Mouse (Mus musculus): ENCODE data around the gene Eras. TPM values are rescaled to one million over a fixed set of nuclear protein-coding genes. Genes with fewer than 3 reads are reported as not detected.
A peak's percentile ranks its signal among the peaks of the same experiment; 100 is the strongest.
"Not testable (repeated sequence)": the region's sequence is repeated elsewhere in the genome, so short reads cannot be mapped to it uniquely, and the experiment has no call there.

Gene Eras
- total RNA-seq, 2 experiments from 2014 or later: not detected

DNA sequence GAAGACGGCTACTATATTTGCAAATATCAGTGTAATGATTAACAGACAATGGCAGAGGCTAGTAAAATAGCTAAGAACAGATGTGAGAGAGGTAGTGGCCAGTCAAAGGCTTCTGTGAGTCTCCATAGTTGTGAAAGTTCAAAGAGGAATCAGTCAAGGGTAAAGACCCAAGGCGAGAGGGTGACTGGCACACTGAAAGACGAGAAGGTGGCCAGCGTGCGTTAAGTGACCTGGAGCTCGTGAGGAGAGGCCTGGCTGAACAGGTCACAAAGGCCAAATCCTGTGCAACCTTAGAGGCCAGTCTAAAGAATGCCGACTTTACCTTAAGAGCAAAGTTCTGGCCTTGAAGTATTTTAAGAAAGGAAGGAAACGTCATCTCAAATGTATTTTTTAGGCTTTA is 17.2 kb upstream of the Eras start:
- Histone ChIP-seq H3K4me3 (no peak overlapping the region), H3K27ac (no peak overlapping the region)
- no peak for DNase-seq (ENCODE audit: low spot score in 2 of 2)
- TF ChIP-seq CTCF (conservative IDR thresholded peaks at IDR 0.05): no peak

DNA sequence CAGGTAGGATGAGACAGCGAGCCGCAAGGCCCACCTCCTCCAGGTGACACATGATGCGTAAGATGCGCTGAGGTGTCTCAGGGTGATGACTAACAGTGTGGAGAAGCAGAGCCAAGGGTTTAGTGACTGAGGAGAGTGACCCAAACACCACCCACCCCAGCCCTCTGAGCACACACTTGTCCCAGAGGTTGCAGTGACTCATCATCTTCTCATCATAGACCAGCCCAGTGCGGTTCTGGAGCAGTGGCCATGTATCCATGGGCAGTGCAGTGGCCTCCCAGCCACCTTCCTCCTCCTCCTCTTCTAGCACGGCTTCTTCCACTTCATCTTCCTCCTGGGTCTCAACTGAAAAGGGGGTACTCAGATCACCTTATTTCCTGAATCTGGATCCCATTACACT is 9.3 kb upstream of the Eras start:
- TF ChIP-seq CTCF (conservative IDR thresholded peaks at IDR 0.05): no peak
- Histone ChIP-seq H3K27ac (no peak overlapping the region), H3K4me3 (no peak overlapping the region)
- DNase-seq (ENCODE audit: low spot score in 2 of 2): no peak

DNA sequence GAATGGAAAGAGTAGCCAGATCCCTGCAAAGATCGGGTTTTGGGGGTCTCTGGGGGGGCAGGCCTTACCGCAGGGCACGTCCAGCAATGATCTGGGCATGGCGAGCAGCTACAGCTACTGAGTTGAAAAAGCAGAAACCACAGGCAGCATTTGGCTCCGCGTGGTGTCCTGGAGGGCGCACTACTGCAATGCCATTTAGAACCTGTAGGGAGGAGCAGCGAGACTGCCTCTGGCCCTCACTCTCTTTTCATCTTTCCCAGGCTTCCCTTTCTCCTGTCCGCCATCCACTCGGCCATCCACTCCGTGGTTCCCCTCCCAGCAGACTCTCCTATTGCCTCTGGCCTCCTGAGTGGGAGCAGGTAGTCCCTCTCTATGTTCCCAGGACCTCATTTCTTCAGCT is 8.5 kb upstream of the Eras start:
- no peak overlapping the region for H3K27ac ChIP-seq
- TF ChIP-seq CTCF (conservative IDR thresholded peaks at IDR 0.05): peak; percentile 52
- no peak for DNase-seq (ENCODE audit: low spot score in 2 of 2)
- no peak overlapping the region for H3K4me3 ChIP-seq

DNA sequence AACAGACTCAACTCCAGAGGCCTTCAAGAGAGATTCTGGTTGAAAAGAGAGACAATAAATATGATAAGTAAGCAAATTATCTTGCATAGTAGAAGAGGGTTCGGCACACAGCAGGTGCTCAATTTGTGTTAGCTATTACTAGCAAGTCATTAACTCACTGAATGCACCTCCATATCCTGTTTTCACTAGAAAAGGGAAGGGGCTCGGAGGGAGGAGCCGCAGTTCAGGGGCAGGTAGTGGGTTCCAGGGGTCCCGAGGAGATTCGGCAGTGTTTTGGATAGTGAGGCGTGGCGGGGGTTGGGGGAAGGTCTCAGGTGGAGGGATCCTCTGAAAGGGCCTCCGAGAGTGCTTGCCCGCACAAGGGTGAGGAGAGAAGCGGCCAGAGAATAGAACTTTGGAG is 1.3 kb downstream of the Eras start:
- no peak overlapping the region for H3K4me3 ChIP-seq
- DNase-seq (ENCODE audit: low spot score in 2 of 2): no peak
- TF ChIP-seq CTCF (conservative IDR thresholded peaks at IDR 0.05): no peak
- H3K27ac ChIP-seq: no peak overlapping the region

DNA sequence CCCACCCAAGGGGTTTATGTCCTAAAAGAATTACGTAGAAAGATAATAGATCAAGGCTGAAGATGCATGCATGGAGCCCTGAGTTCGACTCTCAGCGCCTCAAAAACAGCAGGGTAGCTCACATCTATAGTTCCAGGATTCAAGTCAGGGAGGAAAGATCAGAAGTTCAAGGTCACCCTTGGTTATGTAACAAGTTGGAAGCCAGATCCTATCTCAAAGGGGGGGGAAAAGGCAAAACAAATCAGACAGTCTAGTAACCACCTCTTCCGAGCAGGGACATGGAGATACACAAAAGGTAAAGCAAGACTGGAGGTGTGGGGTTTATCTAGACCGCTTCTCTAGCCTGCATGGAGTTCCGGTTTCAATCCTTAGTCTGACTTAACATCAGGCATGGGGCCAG is 2.1 kb downstream of the Eras start:
- no peak for TF ChIP-seq CTCF (conservative IDR thresholded peaks at IDR 0.05)
- H3K27ac ChIP-seq: no peak overlapping the region
- no peak overlapping the region for H3K4me3 ChIP-seq
- DNase-seq (ENCODE audit: low spot score in 2 of 2): no peak

DNA sequence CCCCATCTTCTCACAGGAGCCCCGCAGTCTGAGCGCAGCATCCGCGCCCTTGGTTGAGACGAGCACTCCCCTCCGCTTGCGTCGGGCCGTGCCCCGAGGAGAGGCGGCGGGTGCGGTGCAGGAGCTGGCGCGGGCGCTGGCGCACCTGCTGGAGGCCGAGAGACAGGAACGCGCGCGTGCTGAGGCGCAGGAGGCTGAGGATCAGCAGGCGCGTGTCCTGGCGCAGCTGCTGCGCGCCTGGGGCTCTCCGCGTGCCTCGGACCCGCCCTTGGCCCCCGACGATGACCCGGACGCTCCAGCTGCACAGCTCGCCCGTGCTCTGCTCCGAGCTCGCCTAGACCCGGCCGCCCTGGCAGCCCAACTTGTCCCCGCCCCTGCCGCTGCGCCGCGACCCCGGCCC is 6.4 kb downstream of the Eras start:
- DNase-seq (ENCODE audit: low spot score in 2 of 2): no peak
- Histone ChIP-seq H3K27ac (peak overlapping the region; percentile 39; the same call in 1 of the 2 replicates), H3K4me3 (peak overlapping the region; percentile 60)
- no peak for TF ChIP-seq CTCF (conservative IDR thresholded peaks at IDR 0.05)

DNA sequence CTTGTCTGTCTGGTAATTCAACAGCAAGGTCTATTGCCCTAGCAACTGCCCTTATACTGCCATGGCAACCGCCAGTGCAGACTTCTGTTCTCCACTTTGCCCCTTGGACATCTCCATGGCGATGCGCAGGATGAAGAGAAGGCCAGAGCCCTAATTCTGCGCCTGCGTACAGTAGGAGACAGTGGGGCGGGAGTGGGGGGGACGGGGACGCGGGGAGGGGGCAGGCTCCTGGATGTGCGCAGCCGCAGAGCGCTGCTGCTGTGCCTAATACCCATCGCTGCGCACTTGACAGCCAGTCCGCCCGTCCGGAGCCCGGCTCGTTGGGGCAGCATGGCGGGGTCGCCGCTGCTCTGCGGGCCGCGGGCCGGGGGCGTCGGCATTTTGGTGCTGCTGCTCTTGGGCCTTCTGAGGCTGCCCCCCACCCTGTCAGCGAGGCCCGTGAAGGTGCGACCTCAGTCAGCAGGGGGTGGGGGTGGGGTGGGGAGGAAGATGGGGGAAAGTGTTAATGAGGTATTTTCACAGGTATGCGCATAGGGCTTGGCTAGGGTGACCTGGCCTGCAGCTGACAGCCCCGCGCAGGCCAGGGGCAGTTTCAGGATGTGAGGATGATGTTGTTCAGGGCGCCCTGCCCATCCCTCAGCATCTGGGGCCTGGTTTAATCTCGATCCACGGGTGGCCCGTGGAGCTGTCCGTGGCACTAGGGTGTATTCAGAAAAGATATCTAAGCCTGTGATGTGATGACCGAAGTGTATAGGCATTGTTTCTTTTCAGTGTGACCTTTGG is 8.6 kb downstream of the Eras start, which contains the start of gene Pcsk1n:
Gene Pcsk1n (plus strand): TSS at position 222 of the 783 bp plus-strand sequence.
- no peak for TF ChIP-seq CTCF (conservative IDR thresholded peaks at IDR 0.05)
- Histone ChIP-seq H3K27ac (peak within 1 kb of the TSS; percentile 87), H3K4me3 (peak within 1 kb of the TSS; percentile 60)
- DNase-seq (ENCODE audit: low spot score in 2 of 2): peak; percentile 37 to 50

DNA sequence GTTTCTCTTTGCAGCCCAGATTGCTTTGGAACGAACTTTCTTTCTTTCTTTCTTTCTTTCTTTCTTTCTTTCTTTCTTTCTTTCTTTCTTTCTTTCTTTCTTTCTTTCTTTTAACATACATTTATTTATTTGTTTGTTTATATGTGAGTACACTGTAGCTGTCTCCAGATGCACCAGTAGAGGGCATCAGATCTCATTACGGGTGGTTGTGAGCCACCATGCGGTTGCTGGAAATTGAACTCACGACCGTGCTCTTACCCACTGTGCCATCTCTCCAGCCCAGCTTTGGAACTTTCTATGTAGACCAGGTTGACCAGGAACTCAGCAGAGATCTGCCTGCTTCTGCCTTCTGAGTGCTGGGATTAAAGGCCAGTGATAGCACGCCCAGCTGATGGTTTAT is 10.4 kb downstream of the Eras start:
- H3K4me3 ChIP-seq; DNase-seq (ENCODE audit: low spot score in 2 of 2); H3K27ac ChIP-seq: not testable (repeated sequence)
- TF ChIP-seq CTCF (conservative IDR thresholded peaks at IDR 0.05): peak; percentile 32; the same call in 1 of the 2 replicates

DNA sequence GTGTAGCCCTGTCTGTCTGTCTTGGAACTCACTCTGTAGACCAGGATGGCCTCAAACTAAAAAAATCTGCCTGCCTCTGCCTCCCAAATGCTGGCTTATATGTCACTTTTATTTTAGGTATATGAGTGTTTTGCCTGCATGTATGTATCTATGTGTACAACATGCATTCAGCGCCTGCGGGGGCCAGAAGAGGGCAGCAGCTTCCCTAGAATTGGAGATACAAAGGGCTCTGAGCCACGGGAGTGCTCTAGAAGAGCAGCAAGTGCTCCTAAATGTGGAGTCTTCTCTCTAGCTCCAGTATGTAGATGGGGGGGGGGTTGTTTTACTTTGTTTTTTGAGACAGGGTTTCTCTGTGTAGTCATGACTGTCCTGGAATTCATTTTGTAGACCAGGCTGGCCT is 12.7 kb downstream of the Eras start:
- peak; percentile 59 for TF ChIP-seq CTCF (conservative IDR thresholded peaks at IDR 0.05)
- not testable (repeated sequence) for H3K4me3 ChIP-seq; H3K27ac ChIP-seq; DNase-seq (ENCODE audit: low spot score in 2 of 2)

DNA sequence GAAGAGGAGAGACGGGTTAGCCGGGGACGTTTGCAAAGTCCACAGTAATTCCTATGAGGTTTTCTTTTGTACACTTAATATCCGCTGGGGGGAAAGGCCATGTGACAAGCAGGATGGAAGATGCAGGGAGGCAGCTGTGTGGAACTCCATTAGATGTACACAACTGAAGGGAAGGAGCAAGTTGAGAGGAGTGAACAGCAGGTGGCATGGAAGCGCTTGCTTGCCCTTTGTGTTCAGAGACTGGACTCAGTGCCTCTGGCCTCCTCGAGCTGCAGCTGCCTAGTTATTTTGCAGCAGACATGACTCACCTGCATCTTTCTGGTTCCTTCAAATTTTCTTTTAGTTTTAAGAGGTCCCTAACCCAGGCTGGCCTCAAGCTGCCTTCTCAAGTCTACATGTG is 17.9 kb downstream of the Eras start:
- TF ChIP-seq CTCF (conservative IDR thresholded peaks at IDR 0.05): 0 out of 2 replicates have a peak, but pooled peaks have one; percentile 9
- Histone ChIP-seq H3K4me3 (no peak overlapping the region), H3K27ac (no peak overlapping the region)
- DNase-seq (ENCODE audit: low spot score in 2 of 2): no peak

DNA sequence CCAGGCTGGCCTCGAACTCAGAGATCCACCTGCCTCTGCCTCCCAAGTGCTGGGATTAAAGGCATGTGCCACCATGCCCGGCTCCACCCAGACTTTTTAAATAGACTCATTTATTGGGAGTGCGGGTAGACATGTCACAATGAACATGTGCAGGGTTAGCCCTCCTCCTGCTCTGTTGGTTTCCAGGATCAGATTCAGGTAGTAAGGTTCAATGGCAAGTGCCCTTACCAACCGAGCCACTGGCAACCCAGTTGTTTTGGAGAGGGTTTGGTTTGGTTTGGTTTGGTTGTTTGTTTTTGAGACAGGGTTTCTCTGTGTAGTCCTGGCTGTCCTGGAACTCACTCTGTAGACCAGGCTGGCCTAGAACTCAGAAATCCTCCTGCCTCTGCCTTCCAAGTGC is 19.2 kb downstream of the Eras start, which contains the start of gene Gm10490:
Gene Gm10490 (plus strand): TSS at position 301 of the 400 bp plus-strand sequence.
- not testable (repeated sequence) for H3K27ac ChIP-seq; H3K4me3 ChIP-seq; DNase-seq (ENCODE audit: low spot score in 2 of 2)

DNA sequence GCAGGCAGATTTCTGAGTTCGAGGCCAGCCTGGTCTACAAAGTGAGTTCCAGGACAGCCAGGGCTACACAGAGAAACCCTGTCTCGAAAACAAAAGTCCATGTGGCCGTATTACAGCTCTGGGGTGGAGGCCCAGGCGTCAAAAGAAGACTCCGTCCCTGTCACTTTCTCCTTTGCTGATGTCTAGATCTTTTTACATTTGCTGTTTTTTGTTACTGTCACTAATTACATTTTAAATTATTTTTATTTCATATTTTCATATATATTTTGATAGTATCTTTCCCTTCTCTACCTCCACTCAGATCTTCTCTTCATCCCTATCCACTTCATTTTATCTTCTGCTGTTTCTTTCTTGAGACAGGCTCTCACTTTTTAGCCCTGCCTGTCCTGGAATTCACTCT is 20.7 kb downstream of the Eras start, which contains the start of gene Gm10491:
Gene Gm10491 (minus strand): TSS at position 101 of the 400 bp plus-strand sequence.
- no peak for DNase-seq (ENCODE audit: low spot score in 2 of 2)
- Histone ChIP-seq H3K4me3 (no peak within 1 kb of the TSS), H3K27ac (no peak within 1 kb of the TSS)
- TF ChIP-seq CTCF (conservative IDR thresholded peaks at IDR 0.05): no peak

DNA sequence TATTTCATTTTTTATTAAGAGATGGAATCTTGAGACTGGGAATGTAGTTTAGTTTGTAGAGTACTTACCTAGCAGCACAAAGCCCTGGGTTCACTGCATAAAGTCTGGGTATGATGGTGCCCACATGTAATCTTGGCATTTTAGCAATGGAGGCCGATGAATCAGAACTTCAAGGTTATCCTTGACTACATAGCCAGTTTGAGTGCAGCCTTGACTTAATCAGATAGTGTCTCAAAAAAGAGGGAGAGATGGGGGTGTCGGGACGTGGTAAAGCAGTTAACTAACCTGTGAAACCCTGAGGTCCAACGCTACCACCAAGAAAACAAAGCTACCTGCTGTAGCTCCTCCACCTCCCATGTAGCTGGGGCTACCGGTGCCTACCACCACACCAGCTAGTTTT is 24.0 kb downstream of the Eras start:
- DNase-seq (ENCODE audit: low spot score in 2 of 2): no peak
- Histone ChIP-seq H3K4me3 (no peak overlapping the region), H3K27ac (no peak overlapping the region)
- TF ChIP-seq CTCF (conservative IDR thresholded peaks at IDR 0.05): no peak
